Mouse (Mus musculus) left cerebral cortex, postnatal 36 days (tissue): ENCODE measurements around the gene Kif2c. TPM values are rescaled to one million over a fixed set of nuclear protein-coding genes. Genes with fewer than 3 reads are reported as not detected.

Experiments used
- DNase-seq, 2 experiments: peaks; one replicate each; pipeline ENCODE4 v3.0.0; 2021 to 2022; ENCODE audit warnings: low spot score in 2 of 2, mixed read lengths in 1 of 2
- intact Hi-C: fragments of 180-260 bp; cut with DNase I; formaldehyde crosslinking; loops from one replicate; pipeline ENCODE4 v1.15.1; 2025
- total RNA-seq, 2 experiments: library from RNA; stranded (reverse); gene quantifications; 2 replicates each; pipeline ENCODE4 v1.2.3; 2021

Kif2c gene
- total RNA-seq, 2 experiments from 2014 or later = 0.54 TPM; not detected in 1

DNA sequence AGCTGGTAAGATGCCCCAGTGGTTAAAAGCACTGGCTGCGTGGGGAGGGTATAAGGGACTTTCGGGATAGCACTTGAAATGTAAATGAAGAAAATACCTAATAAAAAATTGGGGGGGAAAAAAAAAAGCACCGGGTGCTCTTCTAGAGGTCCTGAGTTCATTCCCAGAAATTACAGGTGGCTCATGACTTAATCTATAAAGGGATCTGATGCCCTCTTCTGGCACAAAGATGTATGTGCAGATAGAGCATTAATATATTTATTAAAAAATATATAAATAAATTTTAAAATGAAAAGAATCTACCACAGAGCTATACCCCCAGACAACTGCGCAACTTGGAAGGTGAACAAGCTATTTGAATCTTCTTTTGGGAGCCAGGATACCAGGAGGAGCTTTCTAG lies 41.8 kb downstream of the Kif2c start:
- no peak for DNase-seq
- intact Hi-C loops = no loop called here

DNA sequence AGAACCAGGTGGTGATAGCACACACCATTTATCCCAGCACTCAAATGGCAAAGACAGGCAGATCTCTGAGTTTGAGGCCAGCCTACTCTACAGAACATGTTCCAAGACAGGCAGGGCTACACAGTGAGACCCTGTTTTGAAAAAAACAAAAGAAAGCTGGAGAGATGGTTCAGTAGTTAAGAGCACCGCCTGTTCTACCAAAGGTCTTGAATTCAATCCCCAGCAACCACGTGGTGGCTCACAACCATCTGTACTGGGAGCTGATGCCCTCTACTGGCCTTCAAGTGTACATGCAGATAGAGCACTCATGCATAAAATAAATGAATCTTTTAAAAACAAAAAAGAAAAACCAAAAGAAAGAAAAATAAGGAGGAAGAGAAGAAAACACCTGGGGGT lies 43.2 kb downstream of the Kif2c start:
- intact Hi-C loops = loop anchor here (5.0 kb wide), 1 partner anchor 142 kb away; the partner anchor contains the start of gene Hectd3
- no peak for DNase-seq

DNA sequence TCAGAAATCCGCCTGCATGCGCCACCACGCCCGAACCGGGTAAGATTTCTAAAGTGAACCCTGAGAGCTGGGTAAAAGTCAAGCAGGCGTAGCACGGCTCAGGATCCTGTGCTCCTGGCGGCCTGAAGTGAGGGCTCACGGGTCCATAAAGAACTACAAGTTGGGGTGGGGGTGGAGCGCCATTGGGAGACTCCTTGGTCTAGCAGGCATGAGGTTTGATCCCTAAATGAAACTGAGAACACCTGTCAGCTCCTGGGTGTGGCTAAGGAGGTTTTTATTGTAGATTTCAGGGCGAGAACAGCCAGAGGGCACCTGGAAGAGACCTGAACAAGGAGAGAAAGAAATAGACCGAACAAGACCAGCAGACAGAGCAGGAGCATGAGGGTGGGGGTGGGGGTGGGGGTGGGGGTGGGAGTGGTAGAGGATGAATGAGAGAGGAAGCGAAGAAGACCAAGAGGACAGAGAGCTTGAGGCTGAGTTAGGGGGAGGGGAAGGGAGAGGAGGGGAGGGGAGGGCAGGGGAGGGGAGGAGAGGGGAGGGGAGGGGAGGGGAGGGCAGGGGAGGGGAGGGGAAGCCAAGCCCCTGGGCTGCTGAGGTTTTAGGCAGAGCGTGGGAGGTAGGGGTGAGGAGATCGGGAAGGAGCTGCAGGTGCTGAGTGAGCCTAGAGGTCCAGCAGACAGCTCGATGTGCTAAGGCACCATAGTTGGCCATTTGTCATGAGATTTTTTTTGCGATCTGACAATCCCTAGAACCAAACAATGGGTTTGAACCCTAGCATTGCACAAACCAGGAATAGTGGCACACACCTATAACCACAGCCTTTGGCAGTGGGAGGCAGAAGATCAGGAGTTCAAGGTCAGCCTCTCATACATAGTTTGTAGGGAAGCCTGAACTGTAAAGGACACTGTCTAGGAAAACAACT lies 43.9 kb downstream of the Kif2c start:
- no peak for DNase-seq
- intact Hi-C loops = loop anchor here (5.0 kb wide), 1 partner anchor 141 kb away; the partner anchor contains the start of gene Hectd3

DNA sequence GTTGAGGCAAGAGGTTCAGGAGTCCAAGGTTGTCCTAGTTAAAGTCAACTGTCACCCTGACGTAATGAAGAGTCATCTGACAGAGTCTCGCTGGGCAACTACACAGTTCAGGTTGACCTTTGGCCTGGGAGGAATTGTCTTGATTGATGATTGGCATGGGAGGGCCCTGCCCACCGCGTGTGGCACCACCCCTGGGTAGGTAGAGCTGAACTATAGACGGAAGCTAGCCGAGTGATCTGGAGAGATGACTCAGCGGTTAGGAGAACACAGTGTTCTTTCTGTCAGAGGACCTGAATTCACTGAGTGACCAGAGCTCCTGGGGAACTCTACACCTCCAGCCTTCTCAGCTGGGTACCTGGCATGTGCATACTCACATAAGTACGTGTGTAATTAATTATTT lies 46.4 kb downstream of the Kif2c start:
- DNase-seq = no peak
- intact Hi-C loops = loop anchor here (5.0 kb wide), 1 partner anchor 139 kb away; the partner anchor contains the start of gene Hectd3

DNA sequence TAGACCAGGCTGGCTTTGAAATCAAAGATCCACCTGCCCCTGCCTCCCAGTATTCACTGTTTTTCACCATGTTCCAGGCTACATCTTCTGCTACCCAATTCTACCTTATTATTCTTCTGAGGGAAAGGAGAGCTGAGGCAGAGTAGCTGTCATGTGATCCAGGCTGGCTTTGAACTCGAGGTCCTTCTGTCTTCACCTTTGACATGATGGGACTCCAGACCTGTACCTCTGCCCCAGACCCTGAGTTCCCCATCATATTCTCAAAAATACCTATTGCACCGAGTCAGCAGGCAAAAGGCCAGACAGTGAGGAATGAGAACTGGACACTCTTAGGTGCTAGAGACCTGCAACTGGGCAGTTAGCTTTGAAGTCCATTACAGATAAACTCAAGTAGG lies 47.8 kb downstream of the Kif2c start:
- no peak for DNase-seq
- intact Hi-C loops = no loop called here

DNA sequence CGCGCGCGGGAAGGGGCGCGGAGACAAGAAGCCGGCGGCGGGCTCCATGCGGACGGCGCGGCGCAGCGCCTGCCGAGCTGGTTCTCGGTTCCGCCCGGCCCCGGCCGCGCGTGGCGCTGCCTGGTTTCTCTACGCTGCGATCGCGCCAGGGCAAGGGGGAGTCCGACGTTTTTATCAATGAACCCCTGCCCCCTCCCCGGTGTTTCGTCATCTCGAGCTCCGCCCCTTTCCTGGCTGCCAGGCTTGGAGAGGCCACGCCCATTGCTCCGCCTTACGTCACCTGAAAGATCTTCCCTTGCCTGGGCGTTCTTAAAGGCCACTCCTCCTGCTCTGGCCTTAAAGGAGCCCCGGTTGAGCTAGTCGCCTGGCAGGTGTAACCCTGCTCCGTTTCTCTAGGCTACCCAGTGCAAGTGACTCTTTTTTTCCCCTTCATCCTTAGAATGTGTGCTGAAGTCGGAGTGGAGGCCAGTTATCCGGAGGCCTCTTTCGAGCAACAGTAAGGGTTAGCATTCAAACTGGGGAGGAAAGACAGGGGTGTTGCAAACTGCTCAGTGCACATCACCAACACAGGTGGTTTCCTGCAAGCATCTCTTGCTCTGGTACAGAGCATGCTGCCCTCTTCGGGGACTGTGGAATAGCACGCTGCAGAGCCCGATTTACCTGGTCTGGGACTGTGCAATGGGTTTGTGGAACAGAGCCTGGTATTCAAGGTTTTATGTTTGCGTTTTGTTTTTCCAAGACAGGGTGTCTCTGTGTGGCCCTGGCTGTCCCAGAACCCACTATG lies 48.4 kb downstream of the Kif2c start, which contains the start of gene Plk3:
Plk3 (minus strand) TSS at position 147 of the 784 bp plus-strand sequence.
- peak; percentile 96 for DNase-seq
- intact Hi-C loops = no loop called here

DNA sequence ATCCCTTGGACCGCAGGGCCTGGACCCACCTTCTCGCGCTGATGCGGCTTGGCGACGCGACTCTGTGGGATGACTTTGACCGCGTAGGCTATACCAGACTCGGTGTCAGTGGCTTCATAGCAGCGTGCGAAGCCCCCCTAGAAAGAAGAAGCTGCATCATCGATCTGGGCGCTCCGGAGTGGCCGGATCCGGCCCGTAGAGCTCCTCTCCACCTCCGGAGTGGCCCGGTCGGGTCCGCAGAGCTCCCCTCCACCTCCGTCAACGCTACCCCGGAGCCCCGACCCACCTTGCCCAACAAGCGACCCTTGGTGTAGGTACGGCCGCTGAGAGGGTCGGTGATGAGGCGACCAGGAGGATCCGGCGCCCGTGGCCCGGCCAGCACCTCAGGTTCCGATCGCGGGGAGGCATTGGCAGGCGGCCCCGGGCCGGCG lies 49.1 kb downstream of the Kif2c start:
- intact Hi-C loops = no loop called here
- DNase-seq = peak in 1 of 2 experiments; percentile 45

DNA sequence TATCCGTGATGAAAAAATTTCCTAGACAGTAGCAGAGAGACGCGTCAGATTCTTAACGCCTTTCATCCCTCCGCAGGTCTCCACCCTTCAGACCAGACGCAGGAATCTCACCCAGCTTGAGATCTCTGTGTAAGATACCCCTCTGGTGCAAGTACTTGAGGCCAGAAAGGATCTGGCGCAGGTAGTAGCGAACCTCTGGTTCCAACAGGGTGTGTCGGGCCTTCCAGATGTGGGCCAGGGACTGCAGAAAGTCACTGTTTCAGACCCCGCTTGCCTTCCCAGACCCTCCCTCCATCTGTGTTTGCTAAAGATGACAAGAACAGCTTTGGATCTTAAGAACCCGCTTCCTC lies 49.7 kb downstream of the Kif2c start:
- no peak for DNase-seq
- intact Hi-C loops = no loop called here

DNA sequence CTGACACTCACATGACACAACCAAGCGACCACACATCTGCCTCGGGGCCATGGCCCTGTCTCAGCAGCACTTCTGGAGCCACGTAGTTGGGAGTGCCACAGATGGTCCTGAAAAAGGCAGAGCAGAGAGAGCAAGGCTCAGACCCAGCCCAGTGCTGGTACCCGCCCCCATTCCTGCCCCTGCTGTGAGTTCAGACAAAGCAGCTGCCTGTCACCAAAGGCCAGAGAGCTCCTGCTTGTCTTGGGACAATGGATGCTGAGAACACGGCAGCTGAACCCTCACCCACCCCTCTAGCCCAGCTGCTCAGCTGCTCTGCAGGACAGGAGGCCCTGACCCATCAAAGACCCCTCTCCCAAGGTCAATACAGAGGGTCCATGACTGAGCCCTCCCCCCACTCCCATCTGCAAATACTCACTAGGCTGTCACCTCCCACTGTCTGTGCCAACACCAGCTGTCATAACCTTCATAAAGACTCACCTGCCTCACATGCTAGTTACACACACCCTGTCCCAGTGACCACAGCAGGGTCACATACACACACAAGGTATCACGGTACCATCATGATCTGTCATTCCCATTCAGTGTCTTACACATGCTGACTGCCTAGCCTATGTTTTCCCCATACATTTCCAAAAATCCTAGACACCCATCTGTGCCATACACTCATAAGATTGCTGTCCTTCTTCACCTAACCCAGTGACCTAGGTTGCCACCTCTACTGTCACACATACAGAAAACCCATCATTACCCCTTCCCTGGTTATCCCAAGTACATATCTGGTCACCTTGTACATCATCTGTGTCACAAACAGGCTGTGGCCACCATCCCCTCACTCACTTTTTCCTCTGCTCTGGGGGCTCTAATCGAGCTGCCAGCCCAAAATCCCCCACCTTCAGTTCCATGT lies 50.3 kb downstream of the Kif2c start:
- intact Hi-C loops = no loop called here
- DNase-seq = no peak

DNA sequence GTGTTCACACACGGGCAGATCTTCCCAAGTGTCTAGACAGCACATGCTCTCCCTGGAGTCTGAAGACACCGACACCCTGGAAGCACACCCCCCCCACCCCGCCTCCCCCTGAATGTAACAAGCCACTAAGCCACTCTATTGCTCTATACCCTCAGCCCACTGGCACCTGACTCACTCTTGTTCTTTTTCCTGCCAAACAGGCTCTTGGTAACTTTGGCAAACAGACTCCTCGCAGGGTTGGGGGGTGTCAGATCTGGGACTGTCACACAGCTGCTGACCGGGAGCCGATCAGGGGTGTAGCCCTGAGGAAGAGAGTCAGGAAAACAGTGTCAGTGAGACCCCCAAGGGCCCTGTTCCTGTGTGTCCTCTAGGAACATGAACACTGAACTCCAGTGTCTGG lies 51.2 kb downstream of the Kif2c start:
- intact Hi-C loops = no loop called here
- no peak for DNase-seq

DNA sequence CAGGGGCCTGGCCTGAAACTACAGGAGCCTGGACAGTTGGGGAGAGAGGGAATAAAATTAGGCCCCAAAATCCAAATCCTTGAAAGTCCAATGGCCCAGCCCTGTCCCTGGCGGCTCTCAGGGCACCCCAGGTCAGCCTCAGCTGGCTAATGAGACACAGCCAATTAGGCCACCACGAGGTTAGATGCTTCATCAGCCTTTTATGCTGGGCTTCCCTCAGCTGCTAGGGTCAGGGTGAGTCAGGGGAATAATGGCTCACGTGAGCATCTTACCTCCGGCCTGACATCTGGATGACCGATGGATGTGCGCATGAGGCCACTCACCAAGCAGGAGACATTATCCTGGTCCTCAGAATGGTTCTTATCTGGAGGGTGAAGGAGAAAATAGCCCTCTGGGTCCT lies 51.6 kb downstream of the Kif2c start:
- no peak for DNase-seq
- intact Hi-C loops = no loop called here

DNA sequence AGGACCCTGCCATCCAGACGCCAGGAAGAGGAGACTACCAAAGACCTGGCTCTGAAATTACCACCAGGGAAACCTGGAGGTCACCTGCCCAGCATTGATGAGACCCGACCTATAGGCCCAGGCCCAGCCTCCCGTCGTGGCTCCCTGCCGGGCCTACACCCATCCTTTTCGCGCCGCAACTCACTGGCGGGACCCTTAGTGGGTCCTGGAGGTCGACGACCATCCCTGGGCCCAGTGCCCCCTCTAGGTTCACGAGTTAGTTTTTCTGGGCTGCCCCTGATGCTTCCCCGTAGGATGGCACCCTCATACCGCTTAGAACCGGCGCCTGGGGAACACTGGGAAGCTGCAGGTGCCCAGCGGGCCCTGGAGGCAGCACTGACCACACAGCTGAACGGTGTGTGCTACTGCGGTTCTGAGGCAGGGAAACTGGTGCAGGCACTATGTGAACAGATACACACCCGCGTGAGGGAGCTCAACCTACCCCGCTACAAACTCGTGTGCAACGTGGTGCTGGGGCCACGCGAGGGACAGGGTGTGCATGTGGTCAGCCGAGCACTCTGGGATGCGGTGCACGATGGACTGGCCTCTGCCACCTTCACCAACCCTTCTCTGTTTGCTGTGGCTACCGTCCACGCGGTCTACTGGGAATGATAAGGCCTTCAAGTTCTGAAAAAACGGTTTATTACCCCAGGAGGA lies 54.3 kb downstream of the Kif2c start:
- intact Hi-C loops = loop anchor here (10.0 kb wide), 1 partner anchor 303 kb away; the partner anchor contains the start of gene Hpdl
- DNase-seq = no peak

DNA sequence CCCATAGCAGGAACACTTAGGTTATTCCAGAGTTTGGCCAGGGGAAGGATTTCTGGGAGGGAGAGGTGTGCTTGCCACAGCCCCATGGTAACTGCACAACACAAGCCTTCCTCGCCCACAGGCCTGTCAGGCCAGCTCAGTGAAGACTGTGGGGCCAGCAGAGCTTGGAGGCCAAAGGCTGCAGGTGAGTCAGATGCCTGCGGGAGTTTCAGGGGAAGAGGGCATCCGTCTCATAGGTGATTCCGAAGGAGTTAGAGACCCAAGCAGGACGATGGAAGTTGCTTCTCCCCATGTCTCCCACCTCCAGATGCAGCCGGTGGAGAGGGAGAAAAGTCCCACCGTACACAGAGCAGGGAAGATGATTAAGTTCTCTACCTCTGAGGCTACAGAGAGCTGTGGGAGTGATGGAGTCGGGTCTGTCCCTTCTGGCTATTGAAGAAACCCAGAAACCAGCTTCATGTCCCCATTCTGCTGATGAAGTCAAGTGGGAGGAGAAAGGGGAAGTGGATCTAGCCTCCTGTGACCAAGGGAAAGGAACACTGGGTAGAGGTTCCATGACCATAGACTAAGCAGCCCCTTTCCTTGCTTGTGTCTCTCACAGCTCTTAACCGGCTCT lies 55.7 kb downstream of the Kif2c start, which contains the start of gene Tctex1d4:
Tctex1d4 (plus strand) TSS at position 120 of the 616 bp plus-strand sequence.
- DNase-seq = no peak
- intact Hi-C loops = loop anchor here (10.0 kb wide), 1 partner anchor 302 kb away; the partner anchor contains the start of gene Hpdl

DNA sequence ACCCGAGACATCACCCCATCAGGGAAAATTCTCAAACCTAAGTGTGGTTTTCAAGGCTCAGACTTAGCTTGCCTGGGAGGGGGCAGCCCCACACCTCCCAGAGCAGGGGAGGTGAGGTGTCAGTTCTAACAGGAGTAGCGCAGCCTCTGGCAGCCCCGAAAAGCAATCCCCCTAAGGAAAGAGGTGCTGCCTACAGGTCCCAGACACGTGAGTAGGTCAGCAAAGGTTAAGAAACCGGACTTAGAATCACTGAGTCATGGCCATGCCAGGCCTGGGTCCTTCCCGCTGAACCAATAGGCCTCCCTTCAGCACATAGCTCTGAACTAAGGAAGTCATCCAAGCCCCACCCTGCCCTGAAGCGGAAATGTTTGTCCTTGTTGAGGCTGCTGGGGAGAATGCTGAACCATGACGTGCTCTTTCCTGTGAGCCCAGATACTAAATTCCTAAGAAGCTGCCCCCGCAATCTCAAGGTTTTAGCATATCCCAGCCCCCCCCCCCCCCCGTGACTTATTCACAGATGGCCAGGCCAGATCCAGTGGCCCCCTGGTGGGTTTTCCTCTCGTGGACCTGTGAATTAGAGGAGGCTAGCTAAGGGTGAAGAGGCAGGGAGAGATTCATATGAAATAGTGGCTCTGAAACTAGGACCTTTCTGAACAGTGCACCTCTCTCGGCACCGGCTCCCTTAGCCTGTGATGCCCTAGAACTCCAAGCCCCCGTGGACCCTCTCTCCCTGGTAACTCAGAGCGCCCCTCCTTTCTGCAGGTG lies 56.3 kb downstream of the Kif2c start:
- intact Hi-C loops = loop anchor here (10.0 kb wide), 1 partner anchor 301 kb away; the partner anchor contains the start of gene Hpdl
- DNase-seq = no peak

DNA sequence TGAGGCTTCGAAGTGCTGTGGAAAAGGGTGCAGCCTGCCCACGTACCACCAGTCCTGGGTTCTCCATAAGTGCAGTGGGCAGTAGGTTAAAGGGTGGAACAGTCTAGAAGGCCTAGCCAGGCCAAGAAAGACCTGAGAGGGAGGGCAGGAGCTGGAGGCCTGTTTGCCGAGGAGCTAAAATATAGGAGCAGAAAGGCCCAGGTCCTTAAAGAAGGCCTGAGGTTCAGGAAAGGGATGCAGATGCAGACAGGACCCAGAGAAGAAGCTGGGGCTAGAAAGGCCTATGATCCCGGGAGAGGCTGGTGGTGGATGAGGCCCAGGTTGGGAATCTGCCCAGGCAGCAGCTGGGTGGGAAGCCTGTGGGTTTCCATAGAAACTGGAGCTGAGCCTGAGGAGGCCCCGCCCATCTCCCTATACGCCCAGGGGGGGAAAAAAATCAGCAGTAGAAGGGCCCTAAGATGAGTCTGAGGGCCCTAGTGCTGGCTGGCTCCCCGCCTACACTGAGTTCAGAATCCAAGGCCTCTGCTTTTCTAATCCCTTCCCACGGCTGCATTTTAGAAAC lies 57.0 kb downstream of the Kif2c start, which contains the start of gene Btbd19:
Btbd19 (minus strand) TSS at position 378 of the 562 bp plus-strand sequence.
- DNase-seq = peak; percentile 75 to 80
- intact Hi-C loops = loop anchor here (10.0 kb wide), 1 partner anchor 301 kb away; the partner anchor contains the start of gene Hpdl

DNA sequence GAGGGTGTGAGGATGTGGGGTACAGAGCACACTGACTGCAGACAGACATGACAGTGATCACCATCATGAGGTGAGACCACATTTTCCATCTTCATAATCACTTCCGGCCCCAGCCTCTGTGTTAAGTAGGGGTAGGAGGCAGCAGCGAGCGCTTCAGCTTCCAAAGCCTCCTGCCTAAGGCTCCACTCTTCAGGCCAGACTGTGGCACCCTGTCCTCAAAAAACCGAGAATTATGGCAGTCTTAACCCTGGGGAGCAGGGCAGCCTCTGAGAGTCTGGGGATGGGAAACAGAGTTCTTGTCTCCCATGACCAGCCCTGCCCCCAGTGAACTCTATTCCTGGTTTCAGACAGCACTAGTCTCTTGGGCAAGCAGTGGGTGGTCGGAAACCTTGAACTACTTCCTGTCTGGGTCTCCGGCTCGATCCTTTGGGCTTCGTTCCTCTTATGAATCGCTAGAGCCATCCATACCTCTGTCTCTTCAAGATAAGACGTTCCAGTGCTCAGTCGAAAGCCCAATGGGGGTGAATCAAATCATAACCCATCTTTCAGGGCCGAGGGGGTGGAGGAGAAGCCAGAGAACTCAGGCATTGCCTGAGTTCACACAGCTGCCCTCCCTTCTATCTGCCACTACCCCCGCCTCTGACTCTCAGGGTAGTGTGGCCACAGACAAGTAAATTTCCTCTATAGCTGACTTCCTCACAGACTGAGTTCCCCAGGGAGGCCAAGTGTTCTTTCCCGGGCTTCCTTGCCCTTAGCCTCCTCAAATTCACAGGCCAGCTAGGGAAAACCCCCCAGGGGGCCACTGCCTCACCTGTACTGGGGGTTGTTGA lies 57.7 kb downstream of the Kif2c start:
- intact Hi-C loops = loop anchor here (5.0 to 10.0 kb wide), 2 partner anchors 122 to 300 kb away; partner anchors contain the start of gene Hpdl

More for the DNA sequence above, 57.7 kb downstream of the Kif2c start:
- peak in 1 of 2 experiments; percentile 32 for DNase-seq
